Mouse (Mus musculus): ENCODE data around the gene Stx18. TPM values are rescaled to one million over a fixed set of nuclear protein-coding genes. Genes with fewer than 3 reads are reported as not detected.

The Stx18 gene
- polyA plus RNA-seq, 1 experiment from 2014 or later, result 27.6 TPM

GRCm38 (mm10) chr5:38146524-38146923 lies 108.0 kb downstream of the Stx18 start:
- H3K27me3 ChIP-seq (ENCODE audit: control insufficient read depth, insufficient read depth, low read length), result no peaks in the 10 kb centered on the region
- H3K4me3 ChIP-seq (ENCODE audit: low read depth, low read length), result no peak overlapping the region
- no peak overlapping the region for H3K4me2 ChIP-seq (replicated peaks; ENCODE audit: low read depth)
- no peak overlapping the region for H3K27ac ChIP-seq (replicated peaks)
- WGBS, result 74% methylated on average over 6 of the region's 6 CpGs
- H3K4me1 ChIP-seq (replicated peaks; ENCODE audit: control insufficient read depth, insufficient read depth), result no peaks in the 10 kb centered on the region
- H3K36me3 ChIP-seq (ENCODE audit: control insufficient read depth, insufficient read depth, low read length), result no peaks in the 10 kb centered on the region
- no peak for TF ChIP-seq EP300 (optimal IDR thresholded peaks at IDR 0.05)
- TF ChIP-seq CTCF (IDR thresholded peaks at IDR 0.05; ENCODE audit: low read depth), result no peak
- DNase-seq (ENCODE audit: low spot score), result no peak
- ATAC-seq (ENCODE audit: low FRiP score, low TSS enrichment), result peak; percentile 45; the same call in 1 of the 2 replicates
- no peak overlapping the region for H3K9ac ChIP-seq (ENCODE audit: low read length)
- no peaks in the 10 kb centered on the region for H3K9me3 ChIP-seq (ENCODE audit: control insufficient read depth, low read length)

GRCm38 (mm10) chr5:38151264-38151663 lies 112.7 kb downstream of the Stx18 start:
- Histone ChIP-seq H3K9me3 (ENCODE audit: control insufficient read depth, low read length) (no peaks in the 10 kb centered on the region), H3K4me1 (replicated peaks; ENCODE audit: control insufficient read depth, insufficient read depth) (no peaks in the 10 kb centered on the region), H3K27ac (replicated peaks) (no peak overlapping the region), H3K4me2 (replicated peaks; ENCODE audit: low read depth) (no peak overlapping the region), H3K36me3 (ENCODE audit: control insufficient read depth, insufficient read depth, low read length) (no peaks in the 10 kb centered on the region), H3K27me3 (ENCODE audit: control insufficient read depth, insufficient read depth, low read length) (no peaks in the 10 kb centered on the region), H3K9ac (ENCODE audit: low read length) (no peak overlapping the region), H3K4me3 (ENCODE audit: low read depth, low read length) (no peak overlapping the region)
- ATAC-seq (ENCODE audit: low FRiP score, low TSS enrichment) (no peak), DNase-seq (ENCODE audit: low spot score) (no peak)
- no peak for TF ChIP-seq EP300 (optimal IDR thresholded peaks at IDR 0.05)
- no peak for TF ChIP-seq CTCF (IDR thresholded peaks at IDR 0.05; ENCODE audit: low read depth)
- 48% methylated on average over 3 of the region's 3 CpGs for WGBS

DNA sequence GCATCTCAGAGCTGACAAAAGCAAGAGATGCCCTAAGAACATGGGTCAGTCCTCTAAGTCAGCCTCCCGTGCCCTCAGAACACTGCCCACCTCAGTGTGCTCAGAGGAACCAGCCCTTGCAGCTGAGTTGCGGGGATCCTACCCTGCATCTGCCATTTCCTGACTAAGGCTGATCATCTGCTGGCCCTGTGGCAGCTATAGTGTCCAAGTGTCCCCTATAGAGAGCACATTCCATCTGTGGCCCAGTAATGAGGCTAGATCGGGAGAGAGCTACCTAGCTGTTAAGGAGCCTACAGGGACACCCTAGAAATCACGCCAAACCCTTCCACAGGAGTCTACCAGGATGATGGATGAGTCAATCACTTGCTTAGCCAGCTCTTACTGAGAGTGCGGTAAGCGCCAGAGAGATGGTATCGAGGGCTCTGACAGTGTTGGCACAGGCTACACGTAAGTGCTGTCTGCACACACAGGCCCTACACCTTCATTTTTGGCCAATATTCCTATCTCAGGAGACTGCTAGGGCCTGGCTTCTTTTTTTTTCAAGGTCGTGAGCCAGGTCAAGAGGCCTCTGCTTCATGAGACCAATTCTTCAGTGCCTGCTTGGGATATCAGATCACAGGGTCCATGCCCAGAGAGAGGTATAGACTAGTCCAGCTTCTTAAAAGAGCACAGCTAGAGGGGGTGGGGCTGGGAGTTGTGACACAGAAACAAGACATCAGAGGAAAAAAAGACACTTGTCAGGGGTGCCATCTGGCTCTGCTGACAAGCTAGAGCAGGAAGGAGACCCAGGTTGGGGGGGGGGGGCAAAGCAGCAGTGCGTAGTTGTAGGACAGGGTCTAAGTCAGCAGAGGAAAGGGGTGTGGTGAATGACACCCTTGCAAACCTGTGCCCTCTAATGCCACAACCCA lies 113.9 kb downstream of the Stx18 start:
- H3K4me3 ChIP-seq (ENCODE audit: low read depth, low read length), result no peak overlapping the region
- H3K27ac ChIP-seq (replicated peaks), result no peak overlapping the region
- DNase-seq (ENCODE audit: low spot score) (no peak), ATAC-seq (ENCODE audit: low FRiP score, low TSS enrichment) (no peak)
- no peaks in the 10 kb centered on the region for H3K9me3 ChIP-seq (ENCODE audit: control insufficient read depth, low read length)
- no peaks in the 10 kb centered on the region for H3K4me1 ChIP-seq (replicated peaks; ENCODE audit: control insufficient read depth, insufficient read depth)
- no peak overlapping the region for H3K4me2 ChIP-seq (replicated peaks; ENCODE audit: low read depth)
- H3K27me3 ChIP-seq (ENCODE audit: control insufficient read depth, insufficient read depth, low read length), result no peaks in the 10 kb centered on the region
- WGBS, result 82% methylated on average over 10 of the region's 10 CpGs
- H3K9ac ChIP-seq (ENCODE audit: low read length), result no peak overlapping the region
- TF ChIP-seq EP300 (optimal IDR thresholded peaks at IDR 0.05), result no peak
- no peak for TF ChIP-seq CTCF (IDR thresholded peaks at IDR 0.05; ENCODE audit: low read depth)
- no peaks in the 10 kb centered on the region for H3K36me3 ChIP-seq (ENCODE audit: control insufficient read depth, insufficient read depth, low read length)

DNA sequence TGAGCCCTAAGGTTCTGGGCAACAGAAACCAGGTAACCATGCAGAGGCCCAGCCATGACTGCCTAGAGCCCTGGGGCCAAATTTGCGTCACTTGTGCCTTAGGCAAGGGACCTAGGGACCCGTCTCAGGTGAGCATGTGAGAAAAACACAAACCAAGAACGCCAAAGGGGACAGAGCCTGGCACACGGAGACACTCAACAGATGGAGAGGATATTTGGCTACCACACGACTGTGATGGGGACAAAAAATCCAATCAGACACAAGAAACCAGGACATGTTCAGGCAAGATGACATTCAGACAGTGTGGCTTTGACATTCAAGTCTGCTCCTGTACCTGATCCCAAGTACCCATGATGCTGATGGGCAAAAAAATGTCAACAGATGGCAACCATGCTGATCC lies 115.1 kb downstream of the Stx18 start:
- Histone ChIP-seq H3K9ac (ENCODE audit: low read length) (no peak overlapping the region), H3K4me1 (replicated peaks; ENCODE audit: control insufficient read depth, insufficient read depth) (no peaks in the 10 kb centered on the region), H3K36me3 (ENCODE audit: control insufficient read depth, insufficient read depth, low read length) (no peaks in the 10 kb centered on the region), H3K27me3 (ENCODE audit: control insufficient read depth, insufficient read depth, low read length) (no peaks in the 10 kb centered on the region), H3K4me2 (replicated peaks; ENCODE audit: low read depth) (no peak overlapping the region), H3K27ac (replicated peaks) (no peak overlapping the region), H3K9me3 (ENCODE audit: control insufficient read depth, low read length) (no peaks in the 10 kb centered on the region), H3K4me3 (ENCODE audit: low read depth, low read length) (no peak overlapping the region)
- WGBS, result 82% methylated on average over 5 of the region's 5 CpGs
- TF ChIP-seq CTCF (IDR thresholded peaks at IDR 0.05; ENCODE audit: low read depth) (no peak), EP300 (optimal IDR thresholded peaks at IDR 0.05) (no peak)
- no peak for ATAC-seq (ENCODE audit: low FRiP score, low TSS enrichment)
- no peak for DNase-seq (ENCODE audit: low spot score)

GRCm38 (mm10) chr5:38157481-38158020 lies 119.0 kb downstream of the Stx18 start:
- Histone ChIP-seq H3K27ac (replicated peaks) (no peak overlapping the region), H3K36me3 (ENCODE audit: control insufficient read depth, insufficient read depth, low read length) (no peaks in the 10 kb centered on the region), H3K4me2 (replicated peaks; ENCODE audit: low read depth) (no peak overlapping the region), H3K9me3 (ENCODE audit: control insufficient read depth, low read length) (no peaks in the 10 kb centered on the region), H3K9ac (ENCODE audit: low read length) (no peak overlapping the region), H3K27me3 (ENCODE audit: control insufficient read depth, insufficient read depth, low read length) (no peaks in the 10 kb centered on the region), H3K4me1 (replicated peaks; ENCODE audit: control insufficient read depth, insufficient read depth) (no peaks in the 10 kb centered on the region), H3K4me3 (ENCODE audit: low read depth, low read length) (no peak overlapping the region)
- 60% methylated on average over 9 of the region's 9 CpGs for WGBS
- DNase-seq (ENCODE audit: low spot score) (no peak), ATAC-seq (ENCODE audit: low FRiP score, low TSS enrichment) (no peak)
- TF ChIP-seq CTCF (IDR thresholded peaks at IDR 0.05; ENCODE audit: low read depth), result no peak
- TF ChIP-seq EP300 (optimal IDR thresholded peaks at IDR 0.05), result no peak

GRCm38 (mm10) chr5:38158501-38158946 lies 120.0 kb downstream of the Stx18 start:
- TF ChIP-seq CTCF (IDR thresholded peaks at IDR 0.05; ENCODE audit: low read depth) (no peak), EP300 (optimal IDR thresholded peaks at IDR 0.05) (no peak)
- 3% methylated on average over 17 of the region's 17 CpGs for WGBS
- Histone ChIP-seq H3K4me2 (replicated peaks; ENCODE audit: low read depth) (peak overlapping the region; percentile 86), H3K36me3 (ENCODE audit: control insufficient read depth, insufficient read depth, low read length) (no peaks in the 10 kb centered on the region), H3K27me3 (ENCODE audit: control insufficient read depth, insufficient read depth, low read length) (no peaks in the 10 kb centered on the region), H3K4me1 (replicated peaks; ENCODE audit: control insufficient read depth, insufficient read depth) (no peaks in the 10 kb centered on the region), H3K9ac (ENCODE audit: low read length) (peak overlapping the region; percentile 64), H3K4me3 (ENCODE audit: low read depth, low read length) (peak overlapping the region; percentile 65), H3K27ac (replicated peaks) (no peak overlapping the region; the same call in 1 of the 2 replicates), H3K9me3 (ENCODE audit: control insufficient read depth, low read length) (no peaks in the 10 kb centered on the region)
- DNase-seq (ENCODE audit: low spot score) (no peak), ATAC-seq (ENCODE audit: low FRiP score, low TSS enrichment) (peak; percentile 6; the same call in 1 of the 2 replicates)
